ENCODE assay signal across 12 mouse cellular contexts in the genomic region with DNA sequence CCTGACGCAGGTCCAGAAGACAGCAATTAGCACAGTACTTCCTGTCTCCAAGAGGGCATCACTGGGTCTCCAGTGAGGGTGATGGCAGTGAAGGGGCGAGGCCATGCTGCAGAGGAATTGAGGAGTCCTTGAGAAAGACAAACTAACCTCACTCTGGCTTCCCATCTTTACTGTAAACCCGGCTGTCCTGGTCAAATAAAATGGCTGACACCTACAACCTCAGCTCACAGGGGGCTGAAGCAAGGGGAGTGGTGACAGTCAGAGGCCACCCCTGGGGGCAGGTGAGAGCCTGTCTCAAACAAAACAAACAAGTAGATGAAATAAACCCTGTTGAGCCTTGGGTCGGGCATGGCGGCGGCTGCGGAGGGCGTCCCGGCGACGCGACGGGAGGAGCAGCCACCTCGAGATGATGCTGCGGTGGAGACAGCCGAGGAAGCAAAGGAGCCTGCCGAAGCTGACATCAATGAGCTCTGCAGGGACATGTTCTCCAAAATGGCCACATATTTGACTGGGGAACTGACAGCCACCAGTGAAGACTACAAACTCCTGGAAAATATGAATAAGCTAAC. TPM values are rescaled to one million over a fixed set of nuclear protein-coding genes. Genes with fewer than 3 reads are reported as not detected.
DNase-seq lines count a peak whose midpoint lies in the region; ATAC-seq and TF ChIP-seq lines count a peak whose summit lies in the region.
"Had no signal": no experiment of that assay in that cellular context is flagged by ENCODE, and none has a peak within 500 bp of the region (broad histone marks: within the 10 kb centered on the region; RNA-seq: fewer than 3 reads in every experiment).

No protein-coding gene starts in this region.

- H3K27me3 ChIP-seq in heart, adult 2 months (ENCODE audit: control insufficient read depth, insufficient read depth, low read length), result no peaks in the 10 kb centered on the region; the same call in 1 of the 2 replicates
- H3K27me3 ChIP-seq in heart, embryonic 16.5 days (ENCODE audit: control insufficient read depth, insufficient read depth, low read length), result no peaks in the 10 kb centered on the region
- H3K27me3 ChIP-seq in liver, embryonic 13.5 days, result no peaks in the 10 kb centered on the region
- no peaks in the 10 kb centered on the region for H3K27me3 ChIP-seq in cerebellum, adult 2 months (ENCODE audit: control insufficient read depth, insufficient read depth, low read length)

- TF ChIP-seq CTCF in heart, adult 2 months (IDR thresholded peaks at IDR 0.05), result no peak
- TF ChIP-seq CTCF in cerebellum, adult 2 months (IDR thresholded peaks at IDR 0.05; ENCODE audit: borderline replicate concordance, insufficient read depth, low read depth, low read length), result no peak

- peak overlapping the region; percentile 56 for H3K9ac ChIP-seq in heart, adult 2 months (ENCODE audit: low read depth, low read length)
- peak overlapping the region; percentile 56 for H3K9ac ChIP-seq in heart, embryonic 16.5 days (ENCODE audit: low read length)
- H3K9ac ChIP-seq in liver, embryonic 13.5 days, result 0 out of 2 replicates have a peak overlapping the region, but pooled peaks have one; percentile 17

- H3K4me3 ChIP-seq in heart, adult 2 months, result peak overlapping the region; percentile 32
- H3K4me3 ChIP-seq in heart, embryonic 16.5 days (ENCODE audit: low read length), result peak overlapping the region; percentile 41
- peak overlapping the region; percentile 37 for H3K4me3 ChIP-seq in liver, embryonic 13.5 days (replicated peaks)
- H3K4me3 ChIP-seq in cerebellum, adult 2 months (replicated peaks; ENCODE audit: insufficient read depth, low read depth, low read length), result no peak overlapping the region
- H3K4me3 ChIP-seq: midbrain, embryonic 10.5 days had no signal

- no peak for TF ChIP-seq EP300 in heart, adult 2 months (IDR thresholded peaks at IDR 0.05; ENCODE audit: insufficient read depth, low read depth, low read length)

- WGBS in heart, adult 2 months, result 40% methylated on average over 17 of the region's 17 CpGs
- WGBS in heart, embryonic 16.5 days, result 38% methylated on average over 17 of the region's 17 CpGs
- 47% methylated on average over 17 of the region's 17 CpGs for WGBS in liver, embryonic 13.5 days (ENCODE audit: insufficient replicate concordance)
- 80% methylated on average over 17 of the region's 17 CpGs for WGBS in cerebellum, adult 2 months

- H3K36me3 ChIP-seq in heart, adult 2 months (ENCODE audit: control insufficient read depth, insufficient read depth, low read length), result peaks cover 3% of the 10 kb centered on the region; the same call in 1 of the 2 replicates
- H3K36me3 ChIP-seq in heart, embryonic 16.5 days (ENCODE audit: control insufficient read depth, insufficient read depth), result no peaks in the 10 kb centered on the region
- H3K36me3 ChIP-seq in liver, embryonic 13.5 days, result no peaks in the 10 kb centered on the region
- H3K36me3 ChIP-seq: midbrain, embryonic 10.5 days had no signal

- peak overlapping the region; percentile 60 for H3K4me2 ChIP-seq in heart, embryonic 16.5 days (ENCODE audit: low read depth, low read length)
- peak overlapping the region; percentile 47 for H3K4me2 ChIP-seq in liver, embryonic 13.5 days

- H3K79me2 ChIP-seq in heart, adult 2 months (replicated peaks; ENCODE audit: control insufficient read depth, insufficient read depth, low read length), result no peaks in the 10 kb centered on the region

- intact Hi-C loops in heart, adult 2 months (cut with DNase I), result no loop called here
- intact Hi-C loops in left cerebral cortex, postnatal 14 days (cut with DNase I), result no loop called here

- H3K27ac ChIP-seq in heart, adult 2 months, result peak overlapping the region; percentile 5; the same call in 1 of the 2 replicates
- H3K27ac ChIP-seq in heart, embryonic 16.5 days (ENCODE audit: low read length), result no peak overlapping the region
- H3K27ac ChIP-seq in liver, embryonic 13.5 days, result no peak overlapping the region
- no peak overlapping the region for H3K27ac ChIP-seq in cerebellum, adult 2 months (ENCODE audit: insufficient read depth, low read length)
- H3K27ac ChIP-seq: midbrain, embryonic 10.5 days had no signal

- no peaks in the 10 kb centered on the region for H3K9me3 ChIP-seq in heart, embryonic 16.5 days (replicated peaks; ENCODE audit: control insufficient read depth, low read length)
- no peaks in the 10 kb centered on the region for H3K9me3 ChIP-seq in liver, embryonic 13.5 days (replicated peaks)
- H3K9me3 ChIP-seq: midbrain, embryonic 10.5 days had no signal

- no peak for ATAC-seq in heart, embryonic 16.5 days (replicated peaks; ENCODE audit: extremely low read depth, insufficient read depth, low FRiP score)
- ATAC-seq in liver, embryonic 13.5 days (ENCODE audit: low read depth), result no peak

- TF ChIP-seq POLR2A in heart, adult 2 months (IDR thresholded peaks at IDR 0.05; ENCODE audit: insufficient read depth, low read depth, low read length), result no peak
- TF ChIP-seq POLR2A in cerebellum, adult 2 months (IDR thresholded peaks at IDR 0.05; ENCODE audit: borderline replicate concordance, insufficient read depth, low read length), result no peak

- no peak for DNase-seq in heart, adult 2 months
- no peak for DNase-seq in heart, adult 18-20 months
- DNase-seq in ZHBTc4 (ENCODE audit: low read depth, low spot score), result peak; percentile 20
- no peak for DNase-seq in liver, embryonic 13.5 days
- no peak for DNase-seq in cerebellum, adult 2 months
- DNase-seq in frontal cortex, postnatal 36 days (ENCODE audit: low spot score in 2 of 2), result no peak
- no peak for DNase-seq in left cerebral cortex, postnatal 14 days (ENCODE audit: low spot score in 2 of 2)
- DNase-seq: B cell, adult 2 months; kidney, adult 8-10 months; right cerebral cortex, postnatal 14 days had no signal

- peaks cover 12% of the 10 kb centered on the region for H3K4me1 ChIP-seq in heart, adult 2 months (ENCODE audit: control insufficient read depth, insufficient read depth, low read length)
- peaks cover 26% of the 10 kb centered on the region for H3K4me1 ChIP-seq in heart, embryonic 16.5 days (ENCODE audit: control insufficient read depth, insufficient read depth, low read length)
- peaks cover 15% of the 10 kb centered on the region for H3K4me1 ChIP-seq in liver, embryonic 13.5 days (replicated peaks)
- peaks cover 19% of the 10 kb centered on the region for H3K4me1 ChIP-seq in cerebellum, adult 2 months (ENCODE audit: control insufficient read depth, insufficient read depth, low read length)

RNA-seq across cellular contexts. Expression of gene Cacnb4, which starts 57.1 kb away (rescaled TPM):
- total RNA-seq in heart, adult 2 months (2021), result under 1 TPM; 0.29 to 0.61 TPM
- 0.16 and 0.35 TPM in 2 replicates for polyA plus RNA-seq in heart, adult 2 months (2012; rRNA removed)
- under 1 TPM; 0.27 to 0.28 TPM for total RNA-seq in heart, adult 18-20 months (2021)
- 0.34 and 0.87 TPM in 2 replicates for polyA plus RNA-seq in heart, embryonic 16.5 days (2015; fragmentation: Nextera tagmentation; extraction: Ambion mirVana)
- polyA plus RNA-seq in liver, embryonic 13.5 days (2015; fragmentation: Nextera tagmentation; extraction: Ambion mirVana), result 0.21 and 0.50 TPM in 2 replicates
- 64.7 and 79.9 TPM in 2 replicates for polyA plus RNA-seq in cerebellum, adult 2 months (2012; rRNA removed)
- total RNA-seq in left cerebral cortex, postnatal 14 days (2021), result 100 to 1,000 TPM; 143 to 154 TPM

Comparison
In these comparisons a context has a peak if more than half of its experiments do, and no peak if none do; other contexts are left out.
1. RNA of gene Cacnb4, which starts 57.1 kb away (polyA plus RNA-seq): 64.7 to 79.9 TPM in cerebellum, adult 2 months; 0.21 to 0.50 TPM in liver, embryonic 13.5 days, 0.34 to 0.87 TPM in heart, embryonic 16.5 days and 0.16 to 0.35 TPM in heart, adult 2 months; every median in the first group is over 10 times any median in the second.
2. Peak in every context shown above with its lines, with median percentiles within 50 percentile points of each other: H3K9ac ChIP-seq.